Mouse (Mus musculus) frontal cortex, postnatal 36 days (tissue): ENCODE results near the gene Mical3.

Source experiments
- DNase-seq, 2 experiments: peaks; one replicate each; pipeline ENCODE4 v3.0.0; 2022; ENCODE audit warnings: low spot score in 2 of 2

Mical3 gene

DNA sequence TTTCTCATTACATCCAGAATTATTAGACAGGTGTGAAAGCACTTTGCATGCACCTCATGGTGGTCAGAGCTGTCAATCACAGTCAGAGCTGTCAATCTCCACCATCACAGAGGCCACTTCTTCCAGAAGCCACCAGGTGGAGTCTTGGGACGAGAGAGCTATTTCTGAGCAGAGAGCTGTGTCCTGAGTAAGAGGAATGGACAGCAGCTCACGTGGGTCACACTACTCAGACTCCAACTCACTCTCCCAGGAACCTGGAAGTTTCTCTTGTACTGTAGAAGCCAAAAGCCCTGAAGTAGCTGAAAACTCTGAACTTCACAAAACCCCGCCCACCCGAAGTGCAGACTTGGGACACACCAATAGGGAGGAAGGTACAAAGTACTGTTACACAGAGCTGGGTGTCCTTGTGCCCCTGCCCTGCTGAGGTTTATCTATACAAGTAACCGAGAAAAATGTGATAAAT, 227.3 kb downstream of the Mical3 start:
- DNase-seq = no peak

DNA sequence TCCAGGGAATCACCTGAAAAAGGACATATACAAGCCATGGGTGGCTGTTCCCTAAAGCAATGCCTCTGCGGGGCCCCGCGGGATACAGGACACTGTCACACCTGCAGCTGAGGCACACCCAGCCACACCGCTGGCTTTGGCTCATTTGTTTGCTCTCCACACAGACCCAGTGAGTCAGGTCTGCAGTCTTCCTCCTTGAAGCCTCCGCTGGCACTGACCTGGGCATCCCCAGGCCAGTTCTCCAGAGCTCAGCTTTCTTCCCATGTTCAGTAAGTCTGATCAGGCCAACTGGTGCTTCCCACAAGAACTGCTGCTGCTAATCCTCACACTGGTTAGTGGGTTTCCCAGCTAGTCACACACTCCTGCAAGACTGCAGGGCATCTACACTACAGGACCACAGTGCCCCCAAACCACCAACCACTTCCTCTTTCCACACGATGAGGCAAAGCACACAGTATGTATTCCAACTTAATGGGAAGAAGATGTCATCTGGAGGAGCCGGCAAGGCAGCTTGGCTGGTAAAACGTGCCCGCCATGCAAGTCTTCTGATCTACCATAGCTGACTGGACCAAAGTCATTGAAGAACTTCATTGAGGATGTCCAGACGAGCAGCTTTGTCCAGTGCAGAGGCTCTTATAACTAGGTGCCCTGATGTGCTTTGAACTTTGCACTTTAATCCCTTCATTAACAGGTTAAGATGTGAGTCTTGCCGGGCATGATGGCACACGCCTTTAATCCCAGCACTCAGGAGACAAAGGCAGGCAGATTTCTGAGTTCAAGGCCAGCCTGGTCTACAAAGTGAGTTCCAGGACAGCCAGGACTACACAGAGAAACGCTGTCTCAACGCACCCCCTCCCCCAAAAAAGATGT, 228.8 kb downstream of the Mical3 start:
- DNase-seq = no peak

DNA sequence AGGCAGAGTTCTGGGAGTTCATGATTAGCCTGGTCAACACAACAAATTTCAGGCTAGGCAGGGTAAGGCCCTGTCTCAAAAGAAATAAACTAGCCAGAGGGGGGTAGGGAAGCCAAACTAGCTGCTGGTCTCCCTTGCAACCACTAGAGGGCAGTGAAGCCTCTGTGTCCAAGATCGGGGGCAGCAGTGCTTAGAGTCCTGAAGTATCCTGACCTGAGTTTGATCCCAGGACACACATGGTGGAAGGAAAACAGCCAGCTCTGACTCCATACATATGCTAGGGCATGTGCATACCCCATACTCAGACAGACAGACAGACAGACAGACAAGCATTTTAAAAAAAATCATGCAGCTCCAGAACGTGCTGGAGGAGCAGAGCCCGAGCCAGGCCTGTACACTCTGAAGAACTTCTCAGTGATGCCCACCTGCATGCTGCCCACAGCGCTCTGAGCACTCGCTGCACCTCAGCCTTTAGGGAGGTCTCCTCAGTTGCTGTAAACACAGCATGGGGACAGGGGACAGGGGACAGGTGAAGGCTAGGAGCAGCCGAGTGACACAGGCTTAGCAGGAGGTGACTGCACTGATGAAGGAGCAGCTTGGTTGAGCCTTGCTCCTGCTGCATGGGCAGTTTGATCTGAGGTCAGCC, 232.5 kb downstream of the Mical3 start:
- peak; percentile 26 to 41 for DNase-seq

DNA sequence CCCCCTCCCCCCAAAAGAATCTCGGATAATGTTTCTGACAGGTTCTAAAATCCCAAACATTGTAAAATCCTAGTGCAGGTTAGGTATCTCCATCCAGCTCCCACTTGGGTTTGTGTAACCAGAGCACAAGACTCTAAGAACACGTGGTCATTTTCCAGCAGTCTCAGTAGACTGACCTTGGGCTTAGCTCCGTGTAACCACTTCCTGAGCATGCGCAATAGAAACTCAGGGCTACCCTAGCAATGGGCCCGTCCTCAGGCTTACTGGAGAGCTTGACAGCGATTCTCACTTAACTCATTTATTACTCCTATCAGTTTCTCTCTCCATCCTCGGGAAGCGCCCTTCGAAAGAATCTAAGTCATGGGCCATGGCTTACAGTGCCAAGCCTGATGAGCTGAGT, 236.3 kb downstream of the Mical3 start:
- DNase-seq = no peak

DNA sequence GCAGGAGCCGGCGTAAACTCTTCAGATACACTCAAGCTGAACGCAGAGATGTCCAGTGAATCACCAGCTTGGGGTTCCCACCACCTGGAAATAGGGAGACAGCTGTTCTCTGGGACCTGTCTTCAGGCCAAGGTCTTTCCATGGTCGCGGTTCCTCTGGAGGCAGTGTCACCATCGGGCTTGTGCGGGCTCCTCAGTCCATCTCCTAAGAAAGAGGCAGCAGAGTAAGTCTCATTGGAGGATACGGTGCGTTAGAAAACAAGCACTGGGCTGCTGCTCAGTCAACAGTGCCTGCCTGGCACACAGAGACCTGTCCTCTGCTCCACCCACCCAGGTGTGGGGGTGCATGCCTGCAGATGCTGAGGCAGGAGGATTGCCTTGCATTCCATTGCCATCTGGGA, 236.7 kb downstream of the Mical3 start:
- DNase-seq = no peak

DNA sequence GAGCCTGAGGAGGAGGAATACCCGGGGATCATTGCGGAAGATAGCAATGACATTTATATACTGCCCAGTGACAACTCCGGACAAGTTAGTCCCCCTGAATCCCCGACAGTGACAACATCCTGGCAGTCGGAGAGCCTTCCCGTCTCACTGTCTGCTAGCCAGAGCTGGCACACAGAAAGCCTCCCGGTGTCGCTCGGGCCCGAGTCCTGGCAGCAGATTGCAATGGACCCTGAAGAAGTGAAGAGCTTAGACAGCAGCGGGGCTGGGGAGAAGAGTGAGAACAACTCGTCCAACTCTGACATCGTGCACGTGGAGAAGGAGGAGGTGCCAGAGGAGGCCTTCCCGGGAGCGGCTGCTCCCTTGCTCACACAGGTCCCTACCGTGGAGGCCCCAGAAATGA, 244.1 kb downstream of the Mical3 start:
- DNase-seq = no peak

DNA sequence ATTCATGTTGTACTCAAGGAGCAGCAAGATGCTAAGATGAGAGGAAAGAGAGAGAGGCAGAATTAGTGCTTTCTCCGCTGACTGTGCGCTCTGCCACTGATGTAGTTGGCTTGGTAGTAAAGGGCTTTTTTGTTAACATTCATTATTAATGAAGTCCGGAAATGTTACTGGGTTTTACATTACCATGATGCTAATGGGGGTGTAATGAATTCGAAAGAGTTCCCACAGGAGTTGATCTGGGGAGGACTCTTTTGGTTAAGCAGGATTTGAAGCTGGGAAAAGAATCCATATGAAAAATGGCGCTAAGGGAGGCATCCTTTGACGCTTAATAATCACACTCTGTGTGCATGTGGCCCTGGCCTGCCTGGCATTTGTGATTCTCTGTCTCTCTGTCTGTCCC, 246.4 kb downstream of the Mical3 start:
- DNase-seq = no peak
